Mouse (Mus musculus) heart, postnatal 36 days (tissue): ENCODE measurements around the gene Gm49320. TPM values are rescaled to one million over a fixed set of nuclear protein-coding genes. Genes with fewer than 3 reads are reported as not detected.

Experiments
- total RNA-seq, 2 experiments: library from RNA; stranded (reverse); gene quantifications; 2 replicates each; pipeline ENCODE4 v1.2.3; 2021

Gene Gm49320
- total RNA-seq, 2 experiments from 2014 or later: 0.44 TPM; not detected in 1

Other genes starting within 250 kb of the Gm49320 start
- under 1 TPM in 1 of 2 experiments, not detected in 1; 0.50 TPM for gene Cd209f, start 133.0 kb upstream of the Gm49320 start, total RNA-seq
- not detected for gene Cd209g, start 104.8 kb upstream of the Gm49320 start, total RNA-seq
- 10 to 100 TPM; 20.3 to 26.9 TPM for gene Evi5l, start 72.3 kb upstream of the Gm49320 start, total RNA-seq
- gene Prr36, start 21.4 kb upstream of the Gm49320 start, total RNA-seq: not detected
- gene Lrrc8e, start 12.0 kb upstream of the Gm49320 start, total RNA-seq: under 1 TPM; 0.24 to 0.67 TPM
- gene Map2k7, start 125 bp upstream of the Gm49320 start, total RNA-seq: 10 to 100 TPM; 79.7 to 80.8 TPM
- gene Tgfbr3l, start 9.3 kb downstream of the Gm49320 start, total RNA-seq: 1 to 10 TPM; 2.5 to 3.9 TPM
- gene Snapc2, start 14.2 kb downstream of the Gm49320 start, total RNA-seq: 10 to 100 TPM; 15.6 to 16.4 TPM
- under 1 TPM; 0.57 to 0.97 TPM for gene Ctxn1, start 20.4 kb downstream of the Gm49320 start, total RNA-seq
- 100 to 1,000 TPM; 107 to 126 TPM for gene Timm44, start 37.0 kb downstream of the Gm49320 start, total RNA-seq
- 1 to 10 TPM; 3.4 to 4.2 TPM for gene Ccl25, start 86.3 kb downstream of the Gm49320 start, total RNA-seq
- gene Elavl1, start 86.5 kb downstream of the Gm49320 start, total RNA-seq: 10 to 100 TPM; 50.2 to 52.8 TPM